Mouse (Mus musculus) liver, embryonic 12.5 days (tissue): ENCODE measurements at regions not wholly inside any gene's neighbourhood (a gene's known extent, or its start where the extent isn't known, plus 50 kb on each side); places are given as distances from the start of the nearest gene placed in this dataset.

Experiments used
- ATAC-seq: fragments of 200-750 bp; cut with Nextera tagmentation; 2 replicates; pipeline ENCODE4 v1.8.0; 2017; ENCODE audit warnings: moderate number of reproducible peaks, mild to moderate bottlenecking, moderate library complexity
- H3K27ac ChIP-seq: fragments of 300-500 bp; sonication (generic); 2 replicates; pipeline ENCODE4 v1.5.1; 2016; ENCODE audit warnings: mild to moderate bottlenecking
- H3K27me3 ChIP-seq: fragments of 300-500 bp; sonication (generic); replicated peaks from 2 replicates; pipeline ENCODE4 v1.6.1; 2016; ENCODE audit warnings: mild to moderate bottlenecking, moderate library complexity
- H3K36me3 ChIP-seq: fragments of 300-500 bp; sonication (generic); 2 replicates; pipeline ENCODE4 v1.6.1; 2016; ENCODE audit warnings: mild to moderate bottlenecking, moderate library complexity
- H3K4me1 ChIP-seq: fragments of 300-500 bp; sonication (generic); 2 replicates; pipeline ENCODE4 v1.6.1; 2016
- H3K4me2 ChIP-seq: fragments of 300-500 bp; sonication (generic); 2 replicates; pipeline ENCODE4 v1.6.1; 2016; ENCODE audit warnings: mild to moderate bottlenecking, moderate library complexity
- H3K4me3 ChIP-seq: fragments of 300-500 bp; sonication (generic); 2 replicates; pipeline ENCODE4 v1.5.1; 2016; ENCODE audit warnings: mild to moderate bottlenecking, moderate library complexity
- H3K9ac ChIP-seq: fragments of 300-500 bp; sonication (generic); 2 replicates; pipeline ENCODE4 v1.6.1; 2016; ENCODE audit warnings: mild to moderate bottlenecking, moderate library complexity
- H3K9me3 ChIP-seq: fragments of 300-500 bp; sonication (generic); replicated peaks from 2 replicates; pipeline ENCODE4 v1.6.1; 2016; ENCODE audit warnings: mild to moderate bottlenecking, moderate library complexity
- WGBS: fragments of 180-500 bp; shearing (Covaris S2); methylation state at CpG from one replicate; pipeline ENCODE4 v1.1.7; 2016; ENCODE audit not compliant: insufficient replicate concordance; 5-methylcytosine and 5-hydroxymethylcytosine counted together

- no peak overlapping the region for H3K4me2 ChIP-seq
- no peaks in the 10 kb centered on the region for H3K4me1 ChIP-seq
- H3K36me3 ChIP-seq, result no peaks in the 10 kb centered on the region
- no peak for ATAC-seq
- H3K27me3 ChIP-seq, result no peaks in the 10 kb centered on the region
- WGBS, result 65% methylated on average over 4 of the region's 4 CpGs
- no peak overlapping the region for H3K4me3 ChIP-seq
- no peak overlapping the region for H3K9ac ChIP-seq
- no peak overlapping the region for H3K27ac ChIP-seq
- H3K9me3 ChIP-seq, result no peaks in the 10 kb centered on the region
Measured at GRCm38 (mm10) chr7:37307191-37307590, 466.2 kb downstream of the Zfp536 start.

- Histone ChIP-seq H3K4me2 (no peak overlapping the region), H3K9ac (no peak overlapping the region), H3K4me3 (no peak overlapping the region), H3K9me3 (no peaks in the 10 kb centered on the region), H3K27me3 (no peaks in the 10 kb centered on the region), H3K4me1 (0 out of 2 replicates have a peak, but pooled peaks cover 3% of the 10 kb centered on the region), H3K36me3 (no peaks in the 10 kb centered on the region), H3K27ac (no peak overlapping the region)
- 78% methylated on average over 7 of the region's 7 CpGs for WGBS
- ATAC-seq, result no peak
Measured at GRCm38 (mm10) chr7:37324653-37325052, 448.8 kb downstream of the Zfp536 start.

- no peak for ATAC-seq
- Histone ChIP-seq H3K27ac (no peak overlapping the region), H3K4me1 (no peaks in the 10 kb centered on the region), H3K9ac (no peak overlapping the region), H3K27me3 (peaks cover 30% of the 10 kb centered on the region), H3K9me3 (no peaks in the 10 kb centered on the region), H3K4me2 (no peak overlapping the region), H3K36me3 (no peaks in the 10 kb centered on the region), H3K4me3 (no peak overlapping the region)
- WGBS, result 75% methylated on average over 16 of the region's 16 CpGs
Measured at GRCm38 (mm10) chr7:37333451-37333850, 440.0 kb downstream of the Zfp536 start.

- H3K4me1 ChIP-seq, result no peaks in the 10 kb centered on the region
- no peak overlapping the region for H3K27ac ChIP-seq
- H3K9ac ChIP-seq, result no peak overlapping the region
- no peaks in the 10 kb centered on the region for H3K36me3 ChIP-seq
- H3K4me2 ChIP-seq, result no peak overlapping the region
- no peak overlapping the region for H3K4me3 ChIP-seq
- ATAC-seq, result no peak
- WGBS, result 29% methylated on average over 7 of the region's 7 CpGs
- H3K9me3 ChIP-seq, result no peaks in the 10 kb centered on the region
- H3K27me3 ChIP-seq, result peaks cover 30% of the 10 kb centered on the region
Measured at GRCm38 (mm10) chr7:37335212-37335611, 438.2 kb downstream of the Zfp536 start.

- Histone ChIP-seq H3K4me3 (peak overlapping the region; percentile 29; the same call in 1 of the 2 replicates), H3K27ac (no peak overlapping the region), H3K27me3 (peaks cover 36% of the 10 kb centered on the region), H3K36me3 (no peaks in the 10 kb centered on the region), H3K9me3 (no peaks in the 10 kb centered on the region), H3K9ac (no peak overlapping the region), H3K4me2 (peak overlapping the region; percentile 45), H3K4me1 (no peaks in the 10 kb centered on the region)
- ATAC-seq, result no peak
- 28% methylated on average over 12 of the region's 12 CpGs for WGBS
Measured at GRCm38 (mm10) chr7:37336171-37336850, 437.1 kb downstream of the Zfp536 start.

DNA sequence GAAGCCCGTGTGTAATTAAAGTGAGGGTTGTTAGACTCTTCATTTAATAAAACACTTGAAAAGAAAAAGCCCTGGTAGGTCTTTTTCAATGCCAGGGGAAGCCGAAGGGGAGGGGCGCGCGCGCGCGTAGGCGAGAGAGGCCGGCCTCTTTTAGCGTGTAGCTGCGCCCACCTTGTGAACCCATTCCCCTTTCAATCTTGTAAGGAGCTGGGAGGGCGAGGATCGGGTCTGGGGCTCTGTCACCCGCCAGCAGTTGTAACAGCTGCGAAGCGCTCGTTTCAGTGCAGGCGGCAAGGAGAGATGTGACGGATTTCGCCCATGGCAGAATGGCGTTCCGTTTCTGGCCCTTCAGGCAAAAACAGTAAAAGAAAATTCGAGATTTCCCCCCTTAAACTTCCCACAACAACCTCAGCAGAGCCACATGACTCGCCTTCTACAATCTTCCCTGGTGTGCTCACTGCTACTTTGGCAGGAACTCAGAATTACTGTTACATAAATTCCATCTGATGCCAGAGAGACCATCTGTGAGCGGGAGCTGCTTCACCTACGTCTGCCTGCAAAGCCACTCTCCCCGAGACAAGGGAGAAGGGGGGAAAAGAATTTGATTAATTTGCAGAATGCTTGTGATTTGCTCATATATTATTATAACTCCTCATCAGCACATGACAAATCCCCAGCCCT, 436.4 kb downstream of the Zfp536 start:
- Histone ChIP-seq H3K9ac (no peak overlapping the region), H3K9me3 (no peaks in the 10 kb centered on the region), H3K27me3 (peaks cover 36% of the 10 kb centered on the region)

GRCm38 (mm10) chr7:37337616-37338015, 435.8 kb downstream of the Zfp536 start:
- Histone ChIP-seq H3K27ac (no peak overlapping the region), H3K9ac (no peak overlapping the region), H3K4me1 (no peaks in the 10 kb centered on the region), H3K9me3 (no peaks in the 10 kb centered on the region), H3K4me2 (no peak overlapping the region), H3K4me3 (no peak overlapping the region), H3K36me3 (no peaks in the 10 kb centered on the region), H3K27me3 (peaks cover 40% of the 10 kb centered on the region)
- 61% methylated on average over 11 of the region's 11 CpGs for WGBS
- ATAC-seq, result no peak

More for the DNA sequence above, 436.4 kb downstream of the Zfp536 start:
- Histone ChIP-seq H3K4me3 (peak overlapping the region; percentile 29; the same call in 1 of the 2 replicates), H3K4me1 (no peaks in the 10 kb centered on the region), H3K4me2 (peak overlapping the region; percentile 45), H3K36me3 (no peaks in the 10 kb centered on the region), H3K27ac (no peak overlapping the region)
- 18% methylated on average over 28 of the region's 28 CpGs for WGBS
- no peak for ATAC-seq

GRCm38 (mm10) chr7:37338067-37338501, 435.4 kb downstream of the Zfp536 start:
- Histone ChIP-seq H3K9ac (no peak overlapping the region), H3K4me3 (no peak overlapping the region), H3K27me3 (peaks cover 41% of the 10 kb centered on the region), H3K27ac (no peak overlapping the region), H3K4me2 (no peak overlapping the region), H3K9me3 (no peaks in the 10 kb centered on the region), H3K4me1 (no peaks in the 10 kb centered on the region), H3K36me3 (no peaks in the 10 kb centered on the region)
- 48% methylated on average over 11 of the region's 11 CpGs for WGBS
- no peak for ATAC-seq

DNA sequence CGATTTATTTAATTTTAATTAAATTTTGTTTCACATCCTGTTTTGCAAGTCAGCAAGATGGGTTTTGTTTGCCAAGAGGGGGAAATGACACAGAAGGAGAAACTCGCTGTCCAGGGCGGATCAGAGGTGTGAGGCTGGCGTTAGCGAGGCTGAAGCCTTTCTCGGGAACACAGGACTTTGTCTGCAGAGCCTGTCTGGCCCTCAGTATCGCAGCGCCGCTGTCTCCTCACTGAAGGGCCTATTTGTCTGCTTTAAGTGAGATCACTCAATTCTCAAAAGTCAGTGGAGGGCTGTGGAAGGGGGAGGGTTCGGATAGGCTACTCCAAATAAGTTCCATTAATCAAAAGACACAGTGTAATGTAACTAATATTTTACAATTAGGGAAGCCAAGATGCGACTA, 430.8 kb downstream of the Zfp536 start:
- Histone ChIP-seq H3K9ac (no peak overlapping the region), H3K36me3 (no peaks in the 10 kb centered on the region), H3K4me3 (no peak overlapping the region), H3K27me3 (peaks cover 29% of the 10 kb centered on the region), H3K4me2 (peak overlapping the region; percentile 41), H3K4me1 (no peaks in the 10 kb centered on the region), H3K27ac (no peak overlapping the region), H3K9me3 (no peaks in the 10 kb centered on the region)
- ATAC-seq, result no peak
- WGBS, result 34% methylated on average over 11 of the region's 11 CpGs

DNA sequence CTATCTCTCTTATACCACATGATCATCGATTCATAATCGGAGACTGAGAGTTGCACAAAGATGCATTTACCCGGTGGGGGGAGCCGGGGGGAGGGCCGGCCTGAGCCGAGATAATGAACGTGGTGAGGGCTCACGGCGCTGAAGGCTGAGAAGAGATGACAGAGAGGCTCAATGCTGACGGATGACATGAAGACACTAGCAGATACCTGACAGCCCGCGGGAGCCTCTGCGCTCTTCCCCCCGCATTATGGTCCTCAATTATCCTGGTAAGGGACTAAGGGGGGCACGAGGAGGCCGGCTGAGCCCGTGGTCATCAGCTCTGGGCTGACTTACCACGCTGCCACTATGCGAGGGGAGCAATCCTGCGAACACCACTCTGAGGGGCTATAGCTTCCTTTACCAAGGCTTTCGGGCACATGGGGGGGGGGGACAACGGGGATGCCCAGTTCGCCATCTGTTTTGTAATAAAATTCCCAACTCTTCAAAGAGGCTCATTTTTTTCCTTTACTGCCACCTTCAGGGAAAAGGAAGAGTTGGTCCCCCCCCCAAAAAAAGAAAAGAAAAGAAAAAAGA, 430.3 kb downstream of the Zfp536 start:
- Histone ChIP-seq H3K4me3 (no peak overlapping the region), H3K9ac (no peak overlapping the region), H3K36me3 (no peaks in the 10 kb centered on the region), H3K4me1 (no peaks in the 10 kb centered on the region), H3K9me3 (no peaks in the 10 kb centered on the region), H3K4me2 (peak overlapping the region; percentile 41), H3K27me3 (peaks cover 25% of the 10 kb centered on the region), H3K27ac (no peak overlapping the region)
- 34% methylated on average over 23 of the region's 23 CpGs for WGBS
- ATAC-seq, result no peak

- WGBS, result 61% methylated on average over 18 of the region's 18 CpGs
- no peak for ATAC-seq
- peaks cover 25% of the 10 kb centered on the region for H3K27me3 ChIP-seq
- H3K4me1 ChIP-seq, result no peaks in the 10 kb centered on the region
- no peak overlapping the region for H3K9ac ChIP-seq
- no peak overlapping the region for H3K4me3 ChIP-seq
- H3K27ac ChIP-seq, result no peak overlapping the region
- no peaks in the 10 kb centered on the region for H3K9me3 ChIP-seq
- no peaks in the 10 kb centered on the region for H3K36me3 ChIP-seq
- H3K4me2 ChIP-seq, result no peak overlapping the region
Measured at GRCm38 (mm10) chr7:37343691-37344233, 429.7 kb downstream of the Zfp536 start.

DNA sequence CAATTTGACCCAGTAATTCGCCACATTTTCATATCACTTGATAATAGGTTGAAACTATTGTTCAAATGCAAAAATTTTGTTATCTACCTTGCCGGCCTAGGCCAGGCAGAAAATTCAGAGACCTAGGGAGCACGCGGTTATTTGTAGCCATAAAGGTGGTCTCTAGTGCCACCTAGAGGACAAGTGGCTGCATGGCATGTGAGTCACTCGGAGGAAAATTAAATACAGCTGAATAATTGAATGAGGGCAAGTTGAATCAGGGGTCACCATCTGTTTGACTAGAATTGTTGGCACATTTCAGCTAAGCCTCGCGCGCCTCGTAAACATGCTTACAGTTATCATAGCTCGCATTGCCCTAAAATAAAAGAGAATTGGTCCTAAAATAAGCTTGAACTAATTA, 427.4 kb downstream of the Zfp536 start:
- no peak overlapping the region for H3K4me2 ChIP-seq
- WGBS, result 12% methylated on average over 10 of the region's 10 CpGs
- H3K9me3 ChIP-seq, result no peaks in the 10 kb centered on the region
- peaks cover 19% of the 10 kb centered on the region for H3K27me3 ChIP-seq
- no peaks in the 10 kb centered on the region for H3K36me3 ChIP-seq
- no peak overlapping the region for H3K27ac ChIP-seq
- H3K4me3 ChIP-seq, result no peak overlapping the region
- H3K4me1 ChIP-seq, result no peaks in the 10 kb centered on the region
- H3K9ac ChIP-seq, result no peak overlapping the region
- no peak for ATAC-seq
